Comparison of ENCODE assay signal across 25 mouse cellular contexts in the genomic region with DNA sequence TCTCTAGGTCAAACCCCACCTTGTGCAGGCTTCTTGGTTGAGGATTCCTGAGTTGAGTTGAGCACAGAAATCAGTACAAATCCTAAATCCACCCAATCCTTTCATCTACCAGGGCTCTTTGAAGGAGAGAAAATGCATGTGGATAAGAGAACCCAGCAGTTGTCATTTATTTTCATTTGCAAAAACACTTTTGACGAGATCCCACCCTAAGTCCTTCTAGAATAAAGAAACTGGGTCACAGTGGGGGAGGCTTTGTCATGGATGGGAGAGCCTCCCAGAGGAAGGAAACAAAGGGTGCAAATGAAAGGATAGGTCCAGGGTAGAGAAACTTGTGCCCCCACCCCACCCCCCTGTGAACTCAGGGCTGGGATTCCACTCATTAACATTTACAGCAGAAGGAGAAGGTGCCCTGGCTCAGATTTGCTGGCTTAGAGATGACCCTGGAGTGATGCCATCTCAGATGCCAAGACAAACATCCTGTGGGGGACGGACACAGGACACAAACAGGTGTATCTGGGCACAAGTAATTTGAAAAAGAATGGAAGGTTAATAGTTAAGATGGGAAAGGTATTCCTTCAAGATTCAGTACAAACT. TPM values are rescaled to one million over a fixed set of nuclear protein-coding genes. Genes with fewer than 3 reads are reported as not detected.
DNase-seq lines count a peak whose midpoint lies in the region; ATAC-seq and TF ChIP-seq lines count a peak whose summit lies in the region.
"Had no signal": no experiment of that assay in that cellular context is flagged by ENCODE, and none has a peak within 500 bp of the region (broad histone marks: within the 10 kb centered on the region; RNA-seq: fewer than 3 reads in every experiment).

No protein-coding gene starts in this region.

- no peaks in the 10 kb centered on the region for H3K9me3 ChIP-seq in liver, embryonic 12.5 days (replicated peaks)
- H3K9me3 ChIP-seq in ES-E14 (ENCODE audit: control insufficient read depth, insufficient read depth, low read depth, low read length) = no peaks in the 10 kb centered on the region
- no peaks in the 10 kb centered on the region for H3K9me3 ChIP-seq in forebrain, embryonic 14.5 days (replicated peaks; ENCODE audit: control insufficient read depth, low read length)
- H3K9me3 ChIP-seq: intestine, embryonic 15.5 days had no signal

- H3K79me2 ChIP-seq in liver, adult 2 months (ENCODE audit: control insufficient read depth, insufficient read depth, low read length) = no peaks in the 10 kb centered on the region

- WGBS in liver, adult 2 months = 22% methylated on average over 2 of the region's 2 CpGs
- 15% methylated on average over 2 of the region's 2 CpGs for WGBS in liver, embryonic 12.5 days (ENCODE audit: insufficient replicate concordance)
- 54% methylated on average over 2 of the region's 2 CpGs for WGBS in forebrain, embryonic 14.5 days

- peak; percentile 37 to 41 for DNase-seq in cerebellum, postnatal 14 days
- no peak for DNase-seq in cerebellum, adult 18-20 months
- DNase-seq in liver, adult 2 months (ENCODE audit: extremely low read depth, low read depth, low spot score) = peak; percentile 60
- DNase-seq in ES-E14 (ENCODE audit: low read depth, low spot score) = peak; percentile 82
- peak; percentile 65 for DNase-seq in kidney, postnatal 14 days
- DNase-seq in forebrain, embryonic 14.5 days (ENCODE audit: low spot score) = no peak
- DNase-seq in spleen, adult 18-20 months = no peak
- DNase-seq: adrenal gland, postnatal 10 days; cerebellum, adult 9-11 months; forebrain, postnatal 0 days; gastrocnemius, postnatal 10 days; heart, postnatal 14 days; left cerebral cortex, postnatal 4 days; lung, adult 2 months; lung, postnatal 14 days; right cerebral cortex, postnatal 4 days; thymus, adult 2 months; thymus, postnatal 36 days had no signal

- ATAC-seq in liver, embryonic 12.5 days = no peak
- ATAC-seq in forebrain, embryonic 14.5 days = no peak
- ATAC-seq: forebrain, postnatal 0 days; hindbrain, embryonic 16.5 days; intestine, embryonic 15.5 days; midbrain, embryonic 16.5 days had no signal

- in situ Hi-C loops in ES-E14 (cut with MboI; ENCODE audit: low sequenced_read_pairs in 2 of 2, unreplicated experiment in 2 of 2) = no loop called here

- H3K36me3 ChIP-seq in liver, adult 2 months (ENCODE audit: control insufficient read depth, insufficient read depth, low read length) = no peaks in the 10 kb centered on the region
- no peaks in the 10 kb centered on the region for H3K36me3 ChIP-seq in liver, embryonic 12.5 days
- peaks cover 4% of the 10 kb centered on the region; the same call in 1 of the 2 replicates for H3K36me3 ChIP-seq in ES-E14 (ENCODE audit: control insufficient read depth, insufficient read depth, low read length, poor library complexity, severe bottlenecking)
- no peaks in the 10 kb centered on the region for H3K36me3 ChIP-seq in forebrain, embryonic 14.5 days (ENCODE audit: control insufficient read depth, insufficient read depth, low read length)
- H3K36me3 ChIP-seq: intestine, embryonic 15.5 days had no signal

- H3K27me3 ChIP-seq in liver, adult 2 months (ENCODE audit: control insufficient read depth, insufficient read depth, low read length) = no peaks in the 10 kb centered on the region
- peaks cover 98% of the 10 kb centered on the region for H3K27me3 ChIP-seq in liver, embryonic 12.5 days (replicated peaks)
- H3K27me3 ChIP-seq in forebrain, embryonic 14.5 days (replicated peaks; ENCODE audit: control insufficient read depth, insufficient read depth, low read length) = peaks cover 42% of the 10 kb centered on the region

- H3K4me1 ChIP-seq in liver, adult 2 months (ENCODE audit: control insufficient read depth, insufficient read depth, low read length) = no peaks in the 10 kb centered on the region
- H3K4me1 ChIP-seq in liver, embryonic 12.5 days = no peaks in the 10 kb centered on the region
- H3K4me1 ChIP-seq in ES-E14 (ENCODE audit: control insufficient read depth in 2 of 2, insufficient read depth in 2 of 2, low read length in 2 of 2, poor library complexity in 1 of 2) = peaks cover 0 to 41% of the 10 kb centered on the region in 2 experiments; a peak in 3 of 4 replicates
- H3K4me1 ChIP-seq in forebrain, embryonic 14.5 days (ENCODE audit: control insufficient read depth, insufficient read depth, low read length) = peaks cover 7% of the 10 kb centered on the region
- H3K4me1 ChIP-seq: intestine, embryonic 15.5 days had no signal

- no peak overlapping the region for H3K4me2 ChIP-seq in liver, embryonic 12.5 days
- no peak overlapping the region for H3K4me2 ChIP-seq in forebrain, embryonic 14.5 days (ENCODE audit: low read length)
- H3K4me2 ChIP-seq: intestine, embryonic 15.5 days had no signal

- TF ChIP-seq POLR2A in liver, adult 2 months (IDR thresholded peaks at IDR 0.05; ENCODE audit: extremely low read depth, insufficient read depth, low read length) = no peak

- TF ChIP-seq CTCF in liver, adult 2 months (IDR thresholded peaks at IDR 0.05; ENCODE audit: low read depth, low read length) = no peak

- H3K27ac ChIP-seq in liver, adult 2 months (replicated peaks; ENCODE audit: insufficient read depth, low read depth, low read length) = no peak overlapping the region
- H3K27ac ChIP-seq in liver, embryonic 12.5 days = no peak overlapping the region
- H3K27ac ChIP-seq in ES-E14 (ENCODE audit: insufficient read depth, low read depth, low read length, poor library complexity, severe bottlenecking) = peak overlapping the region; percentile 79
- H3K27ac ChIP-seq in forebrain, embryonic 14.5 days (ENCODE audit: low read depth, low read length) = no peak overlapping the region
- H3K27ac ChIP-seq: intestine, embryonic 15.5 days; liver, embryonic 14.5 days had no signal

- no peak overlapping the region for H3K4me3 ChIP-seq in liver, adult 2 months (ENCODE audit: insufficient read depth, low read depth, low read length)
- H3K4me3 ChIP-seq in liver, embryonic 12.5 days = no peak overlapping the region
- no peak overlapping the region for H3K4me3 ChIP-seq in ES-E14 (ENCODE audit: insufficient read depth in 1 of 2, low read depth in 1 of 2, low read length in 2 of 2, poor library complexity in 1 of 2, severe bottlenecking in 1 of 2)
- H3K4me3 ChIP-seq in forebrain, embryonic 14.5 days (ENCODE audit: low read depth, low read length) = no peak overlapping the region
- H3K4me3 ChIP-seq: erythroblast, embryonic 14.5 days; intestine, embryonic 15.5 days had no signal

- no peak overlapping the region for H3K9ac ChIP-seq in liver, adult 2 months (ENCODE audit: low read depth, low read length)
- H3K9ac ChIP-seq in liver, embryonic 12.5 days = no peak overlapping the region
- no peak overlapping the region for H3K9ac ChIP-seq in ES-E14 (ENCODE audit: insufficient read depth, low read depth, low read length, poor library complexity, severe bottlenecking)
- no peak overlapping the region for H3K9ac ChIP-seq in forebrain, embryonic 14.5 days (ENCODE audit: low read length)
- H3K9ac ChIP-seq: forebrain, postnatal 0 days; intestine, embryonic 15.5 days; liver, embryonic 14.5 days had no signal

TF ChIP-seq in ES-E14, 5 proteins besides CTCF, POLR2A, EP300 and RAD21:
- TF ChIP-seq MAFK (IDR thresholded peaks at IDR 0.05; ENCODE audit: insufficient read depth, low read depth, low read length) (no peak), HCFC1 (IDR thresholded peaks at IDR 0.05; ENCODE audit: borderline replicate concordance, insufficient read depth, low read length) (no peak), ZC3H11A (IDR thresholded peaks at IDR 0.05; ENCODE audit: borderline replicate concordance, low read depth, low read length) (no peak), ZNF384 (IDR thresholded peaks at IDR 0.05; ENCODE audit: low read depth, low read length) (no peak), CHD2 (IDR thresholded peaks at IDR 0.05; ENCODE audit: low read depth, low read length) (no peak; the same call in 1 of the 2 replicates)

RNA-seq across cellular contexts. Expression of a gene that starts 6.6 kb away (rescaled TPM):
- total RNA-seq in liver, adult 2 months (2014; rRNA removed) = 4.9 and 7.2 TPM in 2 replicates
- 5.5 and 7.8 TPM in 2 replicates for polyA plus RNA-seq in liver, adult 2 months (2012; rRNA removed)
- polyA plus RNA-seq in liver, embryonic 12.5 days (2016; fragmentation: Nextera tagmentation; extraction: Ambion mirVana) = 0.53 and 0.57 TPM in 2 replicates
- total RNA-seq in ES-E14 (2012; rRNA removed) = 22.6 and 34.1 TPM in 2 replicates
- polyA plus RNA-seq in forebrain, embryonic 14.5 days (2014; fragmentation: Nextera tagmentation; extraction: Ambion mirVana) = 3.5 TPM in 2 replicates
- total RNA-seq: neutrophil, adult 5-6 weeks had no signal
- polyA plus RNA-seq: erythroblast, embryonic 14.5 days had no signal

RNA-seq across cellular contexts. Expression of a gene that starts 37.9 kb away (rescaled TPM):
- total RNA-seq in liver, adult 2 months (2014; rRNA removed) = 0.28 and 1.2 TPM in 2 replicates
- 0.29 and 0.77 TPM in 2 replicates for polyA plus RNA-seq in liver, adult 2 months (2012; rRNA removed)
- 0.24 and 0.27 TPM in 2 replicates for polyA plus RNA-seq in liver, embryonic 12.5 days (2016; fragmentation: Nextera tagmentation; extraction: Ambion mirVana)
- total RNA-seq in ES-E14 (2012; rRNA removed) = 0.94 and 1.3 TPM in 2 replicates
- polyA plus RNA-seq in forebrain, embryonic 14.5 days (2014; fragmentation: Nextera tagmentation; extraction: Ambion mirVana) = 0.11 and 0.20 TPM in 2 replicates

Comparison
In these comparisons a context has a peak if more than half of its experiments do, and no peak if none do; other contexts are left out.
1. DNase-seq: peak in cerebellum, postnatal 14 days (2 of 2), liver, adult 2 months (single experiment), ES-E14 (single experiment) and kidney, postnatal 14 days (single experiment); none in cerebellum, adult 18-20 months (0 of 2), forebrain, embryonic 14.5 days (single experiment) and spleen, adult 18-20 months (0 of 2).